Mouse (Mus musculus) embryonic fibroblast, embryonic 13.5 days (primary cell): ENCODE data around the gene Gm44596.

Source experiments
- CTCF ChIP-seq: IDR thresholded peaks from 2 replicates; pipeline ENCODE4 v1.5.1; 2011; ENCODE audit warnings: mild to moderate bottlenecking, control low read depth, low read length, moderate library complexity, borderline replicate concordance; ENCODE audit not compliant: insufficient read depth
- POLR2A ChIP-seq: IDR thresholded peaks from 2 replicates; pipeline ENCODE4 v1.6.1; 2011; ENCODE audit warnings: low read depth, mild to moderate bottlenecking, control low read depth, low read length, moderate library complexity

DNA sequence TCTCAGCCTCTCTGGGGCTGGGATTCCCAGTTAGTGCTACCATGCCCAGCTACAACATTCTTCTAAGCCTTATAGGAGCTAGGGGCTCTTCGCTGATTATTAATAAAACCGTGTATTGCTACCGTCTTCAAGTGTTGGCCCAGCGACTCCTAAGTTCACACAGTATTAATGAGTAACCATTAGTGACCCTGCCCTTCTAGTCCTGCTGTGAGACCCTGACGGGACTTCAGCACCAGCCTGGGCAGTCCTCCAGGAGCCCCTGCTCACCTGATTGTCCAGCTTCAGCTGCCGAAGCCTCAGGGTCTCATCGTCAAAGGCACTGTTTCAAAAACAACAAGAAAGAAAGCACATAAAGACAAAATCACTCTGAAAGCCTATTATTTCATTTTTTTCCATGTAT lies 37.8 kb upstream of the Gm44596 start:
- TF ChIP-seq POLR2A (no peak), CTCF (no peak)
